Mouse (Mus musculus) testis, adult 2 months (tissue): Measurements from ENCODE around the gene Fam196b.

ENCODE experiments used
- CTCF ChIP-seq: fragments of 200-500 bp; IDR thresholded peaks from 2 replicates; pipeline ENCODE4 v1.5.1; 2012; ENCODE audit warnings: low read depth, mild to moderate bottlenecking, inconsistent platforms, low read length, moderate library complexity; ENCODE audit not compliant: control insufficient read depth, insufficient read depth, insufficient replicate concordance
- POLR2A ChIP-seq: fragments of 200-500 bp; IDR thresholded peaks from 2 replicates; pipeline ENCODE4 v1.6.1; 2012; ENCODE audit warnings: low read depth, mild to moderate bottlenecking, inconsistent platforms, low read length, moderate library complexity; ENCODE audit not compliant: control insufficient read depth

DNA sequence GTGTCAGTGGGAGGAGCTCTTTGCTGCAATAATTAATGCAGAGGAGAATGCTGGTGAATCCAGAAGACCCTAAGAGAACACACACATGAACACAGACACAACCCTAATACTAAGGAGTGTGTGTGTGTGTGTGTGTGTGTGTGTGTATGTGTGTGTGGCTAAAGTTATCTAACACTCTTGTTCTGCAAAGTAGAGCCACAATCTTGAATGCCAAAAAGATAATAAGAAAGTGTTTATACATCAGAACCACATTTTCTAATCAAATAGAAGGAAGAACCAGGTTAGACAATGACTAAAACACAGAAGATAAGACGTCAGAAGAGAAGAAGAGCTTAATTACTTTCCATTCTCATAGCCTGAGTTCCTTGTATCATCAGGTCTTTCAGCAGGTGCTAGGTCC, 60.9 kb downstream of the Fam196b start:
- TF ChIP-seq CTCF, result no peak
- TF ChIP-seq POLR2A, result no peak
